Mouse (Mus musculus): ENCODE measurements around the gene Mrap2. TPM values are rescaled to one million over a fixed set of nuclear protein-coding genes. Genes with fewer than 3 reads are reported as not detected.

Gene Mrap2
- polyA plus RNA-seq, 1 experiment from 2014 or later, result 0.63 TPM

DNA sequence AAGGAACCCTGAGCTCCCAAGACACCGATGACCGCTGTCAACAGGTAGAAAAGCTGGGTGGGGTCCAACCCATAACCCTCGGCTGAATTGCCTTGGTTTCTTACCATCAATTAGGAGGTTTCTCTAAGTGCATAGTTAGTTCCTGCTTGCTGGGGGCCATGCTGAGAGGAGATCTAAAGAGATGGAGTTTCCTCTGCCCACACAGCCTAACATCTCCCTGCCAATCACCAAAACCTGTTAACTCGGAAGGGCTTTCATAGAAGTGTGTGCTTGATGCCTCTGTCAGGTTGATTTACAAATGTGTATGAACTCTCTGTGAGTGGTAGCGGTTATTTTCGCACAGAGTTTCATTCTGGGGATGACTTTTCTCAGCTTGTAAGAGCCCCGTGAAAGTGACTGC lies 34.4 kb downstream of the Mrap2 start:
- Histone ChIP-seq H3K4me2 (replicated peaks) (no peak overlapping the region), H3K27ac (replicated peaks) (no peak overlapping the region), H3K4me3 (replicated peaks) (no peak overlapping the region), H3K9ac (no peak overlapping the region), H3K4me1 (no peaks in the 10 kb centered on the region), H3K27me3 (no peaks in the 10 kb centered on the region), H3K36me3 (no peaks in the 10 kb centered on the region), H3K9me3 (replicated peaks) (no peaks in the 10 kb centered on the region)
- no peak for ATAC-seq (ENCODE audit: insufficient number of reproducible peaks, low FRiP score, low TSS enrichment, low read depth)
- 58% methylated on average over 7 of the region's 7 CpGs for WGBS

DNA sequence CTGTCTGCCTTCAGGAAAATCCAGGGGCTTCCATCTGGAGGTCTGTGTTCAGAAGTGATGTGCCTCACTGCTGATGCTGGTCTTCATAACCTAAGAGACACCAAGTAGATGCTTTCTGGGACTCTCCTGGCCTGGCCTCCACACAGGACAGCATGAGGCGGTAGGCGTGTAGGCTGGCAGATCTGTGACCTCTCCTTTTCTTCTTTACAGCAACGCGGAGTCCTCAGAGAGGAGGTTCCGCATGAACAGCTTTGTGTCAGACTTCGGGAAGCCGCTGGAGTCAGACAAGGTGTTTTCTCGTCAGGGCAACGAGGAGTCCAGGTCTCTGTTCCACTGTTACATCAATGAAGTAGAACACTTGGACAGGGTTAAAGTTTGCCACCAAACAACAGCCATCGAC lies 38.1 kb downstream of the Mrap2 start:
- Histone ChIP-seq H3K27ac (replicated peaks) (no peak overlapping the region), H3K9ac (no peak overlapping the region), H3K4me2 (replicated peaks) (no peak overlapping the region), H3K36me3 (no peaks in the 10 kb centered on the region), H3K4me3 (replicated peaks) (no peak overlapping the region), H3K9me3 (replicated peaks) (no peaks in the 10 kb centered on the region), H3K4me1 (no peaks in the 10 kb centered on the region), H3K27me3 (no peaks in the 10 kb centered on the region)
- no peak for ATAC-seq (ENCODE audit: insufficient number of reproducible peaks, low FRiP score, low TSS enrichment, low read depth)
- 89% methylated on average over 10 of the region's 10 CpGs for WGBS

DNA sequence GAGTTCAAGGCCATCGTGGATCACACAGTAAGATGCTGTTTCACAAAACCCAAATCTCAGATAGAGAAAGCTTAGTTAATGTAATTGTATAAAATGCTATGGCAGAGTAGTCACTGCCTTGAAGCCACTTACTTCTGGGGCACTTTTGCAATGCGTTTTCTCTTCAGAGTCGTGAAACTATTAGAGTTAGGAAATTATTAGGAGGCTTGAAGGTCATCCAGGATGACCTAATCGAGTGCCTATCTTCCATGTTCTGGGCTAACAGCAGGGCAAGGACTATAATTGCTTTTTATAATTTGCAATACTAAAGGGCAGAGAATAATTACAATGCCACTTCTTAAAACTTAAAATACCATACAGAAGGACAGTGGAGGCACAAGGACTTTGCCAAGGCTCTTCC lies 43.2 kb downstream of the Mrap2 start:
- ATAC-seq (ENCODE audit: insufficient number of reproducible peaks, low FRiP score, low TSS enrichment, low read depth), result no peak

DNA sequence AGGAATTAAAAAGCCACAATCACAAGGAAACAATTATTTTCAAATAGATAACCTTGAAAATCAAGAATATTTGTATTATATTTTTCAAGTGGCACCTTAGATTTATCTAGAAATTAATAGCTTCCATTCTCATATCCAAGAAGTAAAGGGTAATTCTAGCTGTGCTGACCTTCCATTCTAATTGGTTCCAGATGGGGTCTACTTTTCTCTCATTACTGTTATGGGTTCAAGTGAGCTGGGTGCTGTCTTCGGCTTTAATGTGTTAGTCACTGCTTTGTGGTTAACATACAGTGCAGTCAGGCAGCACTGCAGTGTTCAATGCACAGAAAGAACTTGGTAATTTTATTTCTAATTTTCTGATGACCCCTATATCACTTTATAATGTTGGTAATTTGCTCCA lies 49.6 kb downstream of the Mrap2 start:
- H3K36me3 ChIP-seq, result peaks cover 42% of the 10 kb centered on the region
- 42% methylated on average over 1 of the region's 1 CpGs for WGBS
- H3K4me2 ChIP-seq (replicated peaks), result no peak overlapping the region
- no peak overlapping the region for H3K9ac ChIP-seq
- H3K9me3 ChIP-seq (replicated peaks), result no peaks in the 10 kb centered on the region
- ATAC-seq (ENCODE audit: insufficient number of reproducible peaks, low FRiP score, low TSS enrichment, low read depth), result no peak
- H3K4me1 ChIP-seq, result no peaks in the 10 kb centered on the region
- H3K27me3 ChIP-seq, result no peaks in the 10 kb centered on the region
- no peak overlapping the region for H3K4me3 ChIP-seq (replicated peaks)
- no peak overlapping the region for H3K27ac ChIP-seq (replicated peaks)

More for the DNA sequence above, 43.2 kb downstream of the Mrap2 start:
- Histone ChIP-seq H3K27ac (replicated peaks) (no peak overlapping the region), H3K27me3 (no peaks in the 10 kb centered on the region), H3K4me2 (replicated peaks) (no peak overlapping the region), H3K9me3 (replicated peaks) (no peaks in the 10 kb centered on the region), H3K36me3 (peaks cover 19% of the 10 kb centered on the region), H3K9ac (no peak overlapping the region), H3K4me3 (replicated peaks) (no peak overlapping the region), H3K4me1 (no peaks in the 10 kb centered on the region)
- 91% methylated on average over 4 of the region's 4 CpGs for WGBS

DNA sequence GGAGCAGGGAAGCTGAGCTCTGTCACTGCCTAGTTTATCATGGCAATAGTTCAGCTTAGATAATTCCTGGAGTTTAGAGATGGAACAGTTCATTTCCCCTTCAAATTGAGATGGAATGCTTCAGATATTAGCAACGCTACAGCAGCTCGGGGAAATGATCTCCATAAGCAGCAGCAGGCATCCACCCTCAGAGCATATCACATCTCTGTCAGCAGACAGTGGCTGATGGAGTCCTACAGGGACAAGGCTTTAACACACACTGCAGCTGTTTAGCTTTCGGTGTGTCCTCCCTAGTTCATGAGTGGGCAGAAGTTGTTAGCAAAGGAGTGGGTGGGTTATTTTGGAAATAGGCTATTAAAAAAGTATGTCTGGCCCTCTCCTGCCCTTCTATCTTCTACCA lies 53.2 kb downstream of the Mrap2 start:
- H3K36me3 ChIP-seq, result peaks cover 34% of the 10 kb centered on the region
- no peak overlapping the region for H3K27ac ChIP-seq (replicated peaks)
- H3K4me1 ChIP-seq, result no peaks in the 10 kb centered on the region
- WGBS, result 73% methylated on average over 3 of the region's 3 CpGs
- H3K4me2 ChIP-seq (replicated peaks), result no peak overlapping the region
- no peak for ATAC-seq (ENCODE audit: insufficient number of reproducible peaks, low FRiP score, low TSS enrichment, low read depth)
- H3K27me3 ChIP-seq, result no peaks in the 10 kb centered on the region
- no peak overlapping the region for H3K4me3 ChIP-seq (replicated peaks)
- H3K9ac ChIP-seq, result no peak overlapping the region
- no peaks in the 10 kb centered on the region for H3K9me3 ChIP-seq (replicated peaks)

DNA sequence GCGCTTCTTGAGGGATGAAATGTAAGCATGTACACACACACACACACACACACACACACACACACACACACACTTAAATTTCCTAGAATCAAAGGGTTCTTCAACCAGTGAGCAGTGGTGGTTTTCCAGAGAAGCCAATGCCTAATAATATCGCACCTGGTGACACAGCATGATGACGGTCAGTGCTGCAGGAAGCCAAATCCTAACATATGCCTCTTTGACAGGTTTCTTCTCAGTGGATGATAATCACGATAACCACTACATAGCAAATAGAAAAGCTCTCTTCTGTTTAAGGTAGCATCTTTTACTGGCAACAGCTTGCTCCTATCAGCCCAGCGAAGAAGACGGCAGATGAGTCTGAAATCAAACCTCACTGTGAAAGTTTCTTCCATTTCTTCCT lies 53.9 kb downstream of the Mrap2 start:
- no peaks in the 10 kb centered on the region for H3K27me3 ChIP-seq
- ATAC-seq (ENCODE audit: insufficient number of reproducible peaks, low FRiP score, low TSS enrichment, low read depth), result no peak
- H3K4me3 ChIP-seq (replicated peaks), result no peak overlapping the region
- 90% methylated on average over 6 of the region's 6 CpGs for WGBS
- H3K9me3 ChIP-seq (replicated peaks), result no peaks in the 10 kb centered on the region
- H3K4me1 ChIP-seq, result no peaks in the 10 kb centered on the region
- H3K9ac ChIP-seq, result no peak overlapping the region
- no peak overlapping the region for H3K27ac ChIP-seq (replicated peaks)
- H3K4me2 ChIP-seq (replicated peaks), result no peak overlapping the region
- H3K36me3 ChIP-seq, result peaks cover 30% of the 10 kb centered on the region

DNA sequence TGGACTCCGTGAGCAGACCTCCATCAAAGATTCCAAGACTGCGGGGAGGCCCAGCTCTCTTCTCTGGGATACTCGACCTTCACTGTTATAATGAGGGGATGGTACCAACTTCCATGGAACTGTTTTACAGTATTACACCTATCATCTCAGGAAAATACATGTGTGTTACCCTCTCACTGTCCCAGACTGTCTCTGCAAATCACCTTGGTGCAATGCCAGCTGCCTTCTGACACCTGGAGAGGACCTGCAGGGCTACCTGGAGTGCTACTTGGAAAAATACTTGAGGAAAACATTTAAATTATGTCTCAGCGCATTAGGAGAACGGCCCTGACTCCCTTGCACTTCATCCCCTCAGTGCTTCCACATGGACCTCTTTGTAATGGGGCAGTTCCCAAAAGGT lies 56.3 kb downstream of the Mrap2 start:
- Histone ChIP-seq H3K9me3 (replicated peaks) (no peaks in the 10 kb centered on the region), H3K4me1 (no peaks in the 10 kb centered on the region), H3K4me2 (replicated peaks) (no peak overlapping the region), H3K27ac (replicated peaks) (no peak overlapping the region), H3K27me3 (no peaks in the 10 kb centered on the region), H3K4me3 (replicated peaks) (no peak overlapping the region), H3K9ac (no peak overlapping the region), H3K36me3 (peaks cover 36% of the 10 kb centered on the region)
- ATAC-seq (ENCODE audit: insufficient number of reproducible peaks, low FRiP score, low TSS enrichment, low read depth), result no peak
- 90% methylated on average over 5 of the region's 5 CpGs for WGBS

DNA sequence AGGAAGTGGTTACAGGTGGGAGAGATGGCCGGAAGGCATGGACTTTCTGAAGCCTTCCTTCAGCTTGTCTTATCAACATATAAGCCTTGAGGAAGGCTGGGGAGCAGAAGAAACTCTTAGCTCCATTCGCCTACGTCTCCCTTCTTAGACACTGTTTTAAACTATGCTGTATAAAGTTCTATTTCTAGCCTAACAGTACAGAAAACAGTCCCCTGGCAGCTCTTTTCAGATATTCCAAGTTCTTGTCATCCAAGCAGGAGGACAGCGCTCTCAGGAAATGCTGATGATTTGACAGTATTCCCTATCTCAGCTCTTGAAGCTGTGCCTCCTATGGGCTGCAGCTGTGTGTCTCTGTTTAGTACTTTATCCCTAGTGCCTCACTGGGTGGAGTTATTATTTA lies 56.8 kb downstream of the Mrap2 start:
- H3K4me3 ChIP-seq (replicated peaks), result no peak overlapping the region
- no peaks in the 10 kb centered on the region for H3K4me1 ChIP-seq
- no peaks in the 10 kb centered on the region for H3K9me3 ChIP-seq (replicated peaks)
- no peak for ATAC-seq (ENCODE audit: insufficient number of reproducible peaks, low FRiP score, low TSS enrichment, low read depth)
- no peak overlapping the region for H3K27ac ChIP-seq (replicated peaks)
- peaks cover 36% of the 10 kb centered on the region for H3K36me3 ChIP-seq
- no peaks in the 10 kb centered on the region for H3K27me3 ChIP-seq
- H3K9ac ChIP-seq, result no peak overlapping the region
- 91% methylated on average over 4 of the region's 4 CpGs for WGBS
- no peak overlapping the region for H3K4me2 ChIP-seq (replicated peaks)

DNA sequence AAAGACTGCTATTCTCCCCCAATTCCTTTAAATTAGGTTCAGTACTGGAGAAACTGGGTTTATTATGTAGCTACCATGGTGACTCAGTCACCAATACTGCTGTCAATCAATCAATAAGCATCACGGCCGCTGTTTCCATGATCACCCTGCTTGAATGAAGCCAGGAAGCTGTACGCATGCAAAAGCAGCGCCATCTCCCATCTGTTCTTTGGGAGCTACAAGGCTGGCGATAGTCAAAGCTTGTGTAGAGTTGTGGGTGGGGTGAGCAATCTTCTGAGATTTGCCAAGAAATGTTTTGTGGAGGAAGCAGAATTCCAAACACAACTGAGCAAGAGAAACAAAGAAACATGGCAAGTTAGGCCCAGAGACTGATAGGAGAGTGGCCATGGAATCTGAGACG lies 58.3 kb downstream of the Mrap2 start:
- Histone ChIP-seq H3K36me3 (peaks cover 44% of the 10 kb centered on the region), H3K4me1 (no peaks in the 10 kb centered on the region), H3K27me3 (no peaks in the 10 kb centered on the region), H3K4me3 (replicated peaks) (no peak overlapping the region), H3K4me2 (replicated peaks) (no peak overlapping the region), H3K9ac (no peak overlapping the region), H3K27ac (replicated peaks) (no peak overlapping the region), H3K9me3 (replicated peaks) (no peaks in the 10 kb centered on the region)
- no peak for ATAC-seq (ENCODE audit: insufficient number of reproducible peaks, low FRiP score, low TSS enrichment, low read depth)
- WGBS, result 93% methylated on average over 6 of the region's 6 CpGs

DNA sequence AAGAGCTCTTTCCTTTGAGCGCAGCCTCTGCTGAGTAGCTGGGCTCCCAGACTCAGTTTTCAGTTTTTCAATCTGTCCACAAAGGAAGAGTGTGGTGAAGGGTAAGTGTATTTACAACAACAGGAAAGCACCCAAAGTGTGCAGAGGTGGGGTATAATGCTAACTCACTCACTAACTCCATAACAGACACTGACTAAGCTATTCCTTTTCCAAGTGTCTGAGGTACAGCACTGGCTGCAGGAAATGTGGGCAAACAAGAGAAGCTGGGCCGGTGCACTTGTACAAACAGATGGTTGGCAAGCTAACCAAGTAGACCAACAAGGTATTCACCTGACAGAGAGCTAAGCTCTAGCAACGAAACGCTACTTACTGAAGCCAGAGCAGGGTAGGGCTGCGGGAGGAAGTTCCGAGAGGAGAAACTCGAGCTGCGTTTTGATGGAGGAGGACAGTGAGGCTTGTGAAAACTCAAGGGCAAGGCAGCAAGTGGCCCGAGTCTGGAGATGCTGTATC lies 66.8 kb downstream of the Mrap2 start:
- 92% methylated on average over 9 of the region's 9 CpGs for WGBS
- no peak overlapping the region for H3K27ac ChIP-seq (replicated peaks)
- H3K4me2 ChIP-seq (replicated peaks), result no peak overlapping the region
- no peaks in the 10 kb centered on the region for H3K4me1 ChIP-seq
- no peak overlapping the region for H3K9ac ChIP-seq
- H3K27me3 ChIP-seq, result no peaks in the 10 kb centered on the region
- peaks cover 52% of the 10 kb centered on the region for H3K36me3 ChIP-seq
- no peak for ATAC-seq (ENCODE audit: insufficient number of reproducible peaks, low FRiP score, low TSS enrichment, low read depth)
- no peak overlapping the region for H3K4me3 ChIP-seq (replicated peaks)
- H3K9me3 ChIP-seq (replicated peaks), result no peaks in the 10 kb centered on the region

DNA sequence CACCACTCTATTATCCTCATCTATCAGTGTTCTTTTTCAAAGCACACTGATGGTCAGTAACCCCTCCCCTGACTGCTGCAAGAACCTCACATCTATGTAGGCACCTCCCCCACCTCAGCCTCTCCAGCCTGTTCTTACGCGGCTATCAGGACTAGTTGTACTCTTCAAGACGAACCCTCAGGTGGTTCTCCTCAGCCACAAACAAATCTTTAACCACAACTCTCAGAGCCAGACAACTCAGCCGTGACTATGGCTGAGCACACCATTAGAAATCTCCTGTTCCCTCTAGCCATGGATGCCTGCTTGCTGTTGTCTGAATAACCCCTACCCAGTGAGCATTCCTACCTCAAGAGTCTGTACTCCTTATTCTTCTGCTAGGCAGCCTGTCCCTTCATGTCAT lies 69.1 kb downstream of the Mrap2 start:
- Histone ChIP-seq H3K27ac (replicated peaks) (no peak overlapping the region), H3K4me2 (replicated peaks) (no peak overlapping the region), H3K27me3 (no peaks in the 10 kb centered on the region), H3K9me3 (replicated peaks) (no peaks in the 10 kb centered on the region), H3K9ac (no peak overlapping the region), H3K36me3 (peaks cover 39% of the 10 kb centered on the region), H3K4me1 (no peaks in the 10 kb centered on the region), H3K4me3 (replicated peaks) (no peak overlapping the region)
- 73% methylated on average over 4 of the region's 4 CpGs for WGBS
- no peak for ATAC-seq (ENCODE audit: insufficient number of reproducible peaks, low FRiP score, low TSS enrichment, low read depth)

Data from embryonic facial prominence, embryonic 15.5 days (tissue).